Mouse (Mus musculus) retina, embryonic 14.5 days (tissue): ENCODE data around the gene Txn1.

Experiments
- DNase-seq: peaks from one replicate; pipeline ENCODE4 v3.0.0-alpha.2; 2015; ENCODE audit warnings: low spot score

The Txn1 gene

DNA sequence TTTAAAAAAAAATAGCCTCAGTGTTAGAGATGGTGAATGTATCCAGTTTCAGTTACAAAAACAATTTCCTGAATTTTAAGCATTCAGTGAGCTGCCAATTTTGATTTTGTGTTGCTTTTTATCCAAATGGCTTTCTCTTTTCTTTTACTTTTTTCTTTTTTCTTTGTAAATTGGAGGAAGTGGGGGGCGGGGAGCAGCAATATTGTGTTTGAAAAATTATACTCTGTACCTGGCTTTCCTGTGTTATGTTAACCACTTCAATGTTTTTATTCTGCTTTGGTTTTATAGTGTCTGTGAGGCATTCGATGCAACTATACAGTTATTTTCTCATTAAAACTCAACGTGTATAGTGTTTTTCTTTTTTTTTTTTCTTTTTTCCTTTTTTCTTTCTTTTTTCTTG, 59.6 kb downstream of the Txn1 start:
- DNase-seq, result no peak

DNA sequence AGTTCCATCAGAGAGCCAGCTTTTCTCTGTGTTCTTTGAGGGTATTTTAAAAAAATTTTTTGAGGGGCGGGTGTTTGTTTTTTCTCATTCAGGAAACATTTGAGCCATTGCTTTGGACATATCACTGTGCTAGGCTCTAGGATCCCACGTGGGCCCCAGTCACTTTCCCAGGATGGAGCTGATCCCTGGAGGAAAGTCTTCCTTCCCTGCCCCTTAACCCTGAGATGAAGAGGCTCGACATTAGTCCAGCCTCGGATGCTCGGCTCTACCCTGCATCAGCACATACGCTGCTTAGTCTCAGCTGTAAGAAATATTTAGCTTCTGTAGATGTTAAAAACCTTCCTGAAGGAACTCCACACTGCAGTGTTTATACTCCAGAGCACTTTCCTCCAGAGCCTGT, 60.3 kb downstream of the Txn1 start:
- no peak for DNase-seq

DNA sequence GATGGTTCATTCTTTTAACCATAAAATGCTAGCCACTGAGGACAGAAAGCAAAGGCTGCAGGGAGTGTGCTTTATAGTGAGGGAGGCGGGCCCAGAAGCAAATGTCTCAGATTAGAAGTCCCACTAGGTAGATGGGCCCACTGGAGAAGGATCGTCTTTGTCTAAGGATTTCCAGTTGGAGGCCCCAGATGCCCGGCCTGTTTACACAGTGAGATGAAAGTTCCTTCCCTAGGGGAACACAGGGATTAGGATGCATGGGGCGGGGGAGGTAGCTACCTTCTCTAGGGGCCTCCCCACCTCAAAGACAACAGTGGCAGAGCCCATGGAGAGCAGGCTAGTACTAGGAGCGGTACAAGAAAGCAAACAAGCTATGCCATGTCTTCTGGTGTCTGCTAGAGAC, 61.1 kb downstream of the Txn1 start:
- DNase-seq, result no peak
